Mouse (Mus musculus) MEL (cell line): ENCODE measurements around the gene Trim40.

Source experiments
- CTCF ChIP-seq, 3 experiments: IDR thresholded peaks in 2 of 3; conservative IDR thresholded peaks in 1 of 3; 2 replicates each; pipeline ENCODE4 v1.5.1; 2011 to 2012; ENCODE audit warnings: low read length in 3 of 3, low read depth in 2 of 3, mild to moderate bottlenecking in 2 of 3, improper control_type of control experiment in 1 of 3, inconsistent platforms in 1 of 3, mixed read lengths in 1 of 3, moderate library complexity in 1 of 3; ENCODE audit not compliant: control insufficient read depth in 1 of 3, insufficient read depth in 1 of 3, poor library complexity in 1 of 3, severe bottlenecking in 1 of 3
- E2F4 ChIP-seq: IDR thresholded peaks from 2 replicates; pipeline ENCODE4 v1.6.1; 2011; ENCODE audit warnings: low read depth, low read length, improper control_type of control experiment, borderline replicate concordance
- EP300 ChIP-seq, 2 experiments: IDR thresholded peaks; 2 replicates each; pipeline ENCODE4 v1.6.1; 2011; ENCODE audit warnings: improper control_type of control experiment in 2 of 2, low read length in 2 of 2, low read depth in 1 of 2, mild to moderate bottlenecking in 1 of 2
- POLR2A ChIP-seq, 2 experiments: IDR thresholded peaks; 2 replicates each; pipeline ENCODE4 v1.6.1; 2011 to 2012; ENCODE audit warnings: low read length in 2 of 2, mild to moderate bottlenecking in 2 of 2, control low read depth in 1 of 2, improper control_type of control experiment in 1 of 2, low read depth in 1 of 2, moderate library complexity in 1 of 2; ENCODE audit not compliant: control insufficient read depth in 1 of 2, insufficient read depth in 1 of 2, poor library complexity in 1 of 2
- UBTF ChIP-seq: IDR thresholded peaks from 2 replicates; pipeline ENCODE4 v1.6.1; 2012; ENCODE audit warnings: low read depth, mild to moderate bottlenecking, inconsistent platforms, low read length, improper control_type of control experiment, moderate library complexity, borderline replicate concordance; ENCODE audit not compliant: insufficient read depth
- ZC3H11A ChIP-seq: IDR thresholded peaks from 2 replicates; pipeline ENCODE4 v1.6.1; 2012; ENCODE audit warnings: low read depth, mild to moderate bottlenecking, inconsistent platforms, low read length, improper control_type of control experiment
- ZMIZ1 ChIP-seq: IDR thresholded peaks from 2 replicates; pipeline ENCODE4 v1.6.1; 2012; ENCODE audit warnings: low read depth, mild to moderate bottlenecking, inconsistent platforms, low read length, improper control_type of control experiment, moderate library complexity
- ZNF384 ChIP-seq: IDR thresholded peaks from 2 replicates; pipeline ENCODE4 v1.6.1; 2012; ENCODE audit warnings: low read depth, mild to moderate bottlenecking, inconsistent platforms, low read length, improper control_type of control experiment

DNA sequence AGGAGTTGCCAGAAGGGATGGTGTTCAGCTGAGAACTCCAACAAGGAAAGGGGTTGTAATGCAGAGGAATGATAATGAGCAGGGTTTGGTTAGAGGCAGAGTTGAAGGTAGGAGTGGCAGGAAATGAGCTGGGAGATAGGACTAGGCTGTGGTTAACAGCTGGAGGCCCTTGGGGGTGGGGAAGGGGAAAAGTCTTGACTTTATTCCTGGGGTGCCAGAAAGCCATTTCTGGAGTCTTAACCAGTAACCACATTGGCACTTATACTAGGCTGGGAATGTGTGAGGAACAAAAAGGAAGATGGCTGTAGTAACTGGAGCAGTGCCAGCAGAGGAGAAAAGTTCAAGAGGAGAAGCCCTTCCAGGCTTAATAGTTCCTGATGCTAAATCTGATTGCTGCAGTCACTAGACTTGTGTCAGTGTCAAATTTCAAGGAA is 45.6 kb downstream of the Trim40 start:
- TF ChIP-seq POLR2A (IDR thresholded peaks at IDR 0.05; ENCODE audit: control insufficient read depth in 1 of 2, insufficient read depth in 1 of 2, low read depth in 1 of 2, low read length in 2 of 2, poor library complexity in 1 of 2) (no peak), ZC3H11A (no peak), ZNF384 (no peak), EP300 (IDR thresholded peaks at IDR 0.05; ENCODE audit: low read depth in 1 of 2, low read length in 2 of 2) (peak; percentile 36 to 69; a peak in 2 of 4 replicates), E2F4 (no peak), CTCF (IDR thresholded peaks at IDR 0.05 in 2 of 3, conservative IDR thresholded peaks at IDR 0.05 in 1 of 3; ENCODE audit: control insufficient read depth in 1 of 3, insufficient read depth in 1 of 3, low read depth in 2 of 3, low read length in 3 of 3, poor library complexity in 1 of 3, severe bottlenecking in 1 of 3) (no peak), ZMIZ1 (no peak), UBTF (no peak)
